Mouse (Mus musculus) hindbrain, embryonic 16.5 days (tissue): ENCODE data around the gene Bend4. TPM values are rescaled to one million over a fixed set of nuclear protein-coding genes. Genes with fewer than 3 reads are reported as not detected.

Experiments used
- ATAC-seq: fragments of 200-750 bp; cut with Nextera tagmentation; 2 replicates; pipeline ENCODE4 v1.8.0; 2017; ENCODE audit warnings: moderate TSS enrichment, moderate library complexity
- H3K27ac ChIP-seq: fragments of 300-500 bp; sonication (generic); 2 replicates; pipeline ENCODE4 v1.5.1; 2014; ENCODE audit warnings: low read depth, mild to moderate bottlenecking, control low read depth, low read length, moderate library complexity
- H3K27me3 ChIP-seq: fragments of 300-500 bp; sonication (generic); replicated peaks from 2 replicates; pipeline ENCODE4 v1.6.1; 2014; ENCODE audit warnings: low read length; ENCODE audit not compliant: control insufficient read depth, insufficient read depth
- H3K36me3 ChIP-seq: fragments of 300-500 bp; sonication (generic); 2 replicates; pipeline ENCODE4 v1.6.1; 2014; ENCODE audit warnings: mild to moderate bottlenecking, low read length, moderate library complexity, mixed read lengths; ENCODE audit not compliant: control insufficient read depth, insufficient read depth
- H3K4me1 ChIP-seq: fragments of 300-500 bp; sonication (generic); 2 replicates; pipeline ENCODE4 v1.6.1; 2014; ENCODE audit warnings: low read depth, low read length; ENCODE audit not compliant: control insufficient read depth, insufficient read depth
- H3K4me2 ChIP-seq: fragments of 300-500 bp; sonication (generic); 2 replicates; pipeline ENCODE4 v1.6.1; 2014; ENCODE audit warnings: mild to moderate bottlenecking, low read length, control low read depth, moderate library complexity
- H3K4me3 ChIP-seq: fragments of 300-500 bp; sonication (generic); 2 replicates; pipeline ENCODE4 v1.5.1; 2014; ENCODE audit warnings: mild to moderate bottlenecking, low read length, control low read depth, moderate library complexity
- H3K9ac ChIP-seq: fragments of 300-500 bp; sonication (generic); 2 replicates; pipeline ENCODE4 v1.6.1; 2014; ENCODE audit warnings: low read depth, mild to moderate bottlenecking, control low read depth, low read length, moderate library complexity
- H3K9me3 ChIP-seq: fragments of 300-500 bp; sonication (generic); 2 replicates; pipeline ENCODE4 v1.6.1; 2014; ENCODE audit warnings: mild to moderate bottlenecking, low read length, moderate library complexity; ENCODE audit not compliant: control insufficient read depth
- WGBS: fragments of 180-500 bp; shearing (Covaris S2); extraction: QIAGEN DNeasy Blood & Tissue Kit; methylation state at CpG from one replicate; pipeline ENCODE4 v1.1.7; 2014; 5-methylcytosine and 5-hydroxymethylcytosine counted together
- polyA plus RNA-seq: library from polyadenylated mRNA; unstranded; fragments of >200 nt; fragmentation: Nextera tagmentation; extraction: Ambion mirVana; gene quantifications from 2 replicates; pipeline ENCODE4 v1.2.1, GENCODE M21; 2015

Gene Bend4
- polyA plus RNA-seq, 1 experiment from 2014 or later = 11.4 TPM

DNA sequence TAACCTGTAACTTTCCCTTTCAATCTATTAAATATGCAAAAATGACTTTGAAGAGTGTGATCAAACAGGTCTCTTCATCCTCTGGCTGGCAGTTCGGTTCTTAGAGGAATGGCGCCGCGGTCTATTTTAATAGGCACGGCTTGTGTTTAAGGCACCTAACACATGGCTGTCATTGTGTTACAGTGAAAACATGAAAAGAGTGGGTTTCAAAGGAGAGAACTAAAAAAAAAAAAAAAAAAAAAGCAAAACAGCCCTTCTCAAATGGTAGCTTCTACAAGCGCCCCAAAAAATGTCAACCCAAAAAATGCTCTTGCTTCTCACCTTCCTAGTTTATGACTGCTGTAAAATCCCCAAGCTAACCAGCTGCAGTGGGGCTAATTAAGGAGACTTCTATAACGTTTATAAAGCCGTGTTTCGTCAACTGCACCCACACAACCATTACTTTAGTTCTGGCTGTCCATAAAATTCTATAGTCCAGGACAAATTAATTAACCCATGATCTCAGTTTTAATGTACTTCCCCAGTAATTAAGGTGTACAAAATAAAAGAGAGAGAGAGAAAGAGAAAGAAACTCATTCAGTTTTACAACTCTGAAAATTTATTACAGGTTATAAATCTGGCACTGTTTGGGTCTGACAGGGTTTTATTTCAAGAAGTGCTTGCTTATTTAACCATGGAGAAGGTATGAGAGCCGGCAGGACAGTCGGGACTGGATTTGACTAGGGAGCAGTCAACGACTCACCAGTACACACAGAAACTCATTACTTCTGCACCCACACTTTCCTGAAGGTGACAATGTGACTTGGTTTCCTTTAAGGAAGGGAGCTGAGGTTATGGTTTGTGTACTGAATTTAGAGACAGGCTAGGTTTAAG, 27.3 kb downstream of the Bend4 start:
- H3K27ac ChIP-seq = no peak overlapping the region
- H3K9me3 ChIP-seq = no peaks in the 10 kb centered on the region
- no peak overlapping the region for H3K4me3 ChIP-seq
- no peaks in the 10 kb centered on the region for H3K27me3 ChIP-seq
- H3K9ac ChIP-seq = no peak overlapping the region
- 71% methylated on average over 12 of the region's 12 CpGs for WGBS
- no peak overlapping the region for H3K4me2 ChIP-seq
- H3K36me3 ChIP-seq = peaks cover 12% of the 10 kb centered on the region
- H3K4me1 ChIP-seq = no peaks in the 10 kb centered on the region
- ATAC-seq = no peak

DNA sequence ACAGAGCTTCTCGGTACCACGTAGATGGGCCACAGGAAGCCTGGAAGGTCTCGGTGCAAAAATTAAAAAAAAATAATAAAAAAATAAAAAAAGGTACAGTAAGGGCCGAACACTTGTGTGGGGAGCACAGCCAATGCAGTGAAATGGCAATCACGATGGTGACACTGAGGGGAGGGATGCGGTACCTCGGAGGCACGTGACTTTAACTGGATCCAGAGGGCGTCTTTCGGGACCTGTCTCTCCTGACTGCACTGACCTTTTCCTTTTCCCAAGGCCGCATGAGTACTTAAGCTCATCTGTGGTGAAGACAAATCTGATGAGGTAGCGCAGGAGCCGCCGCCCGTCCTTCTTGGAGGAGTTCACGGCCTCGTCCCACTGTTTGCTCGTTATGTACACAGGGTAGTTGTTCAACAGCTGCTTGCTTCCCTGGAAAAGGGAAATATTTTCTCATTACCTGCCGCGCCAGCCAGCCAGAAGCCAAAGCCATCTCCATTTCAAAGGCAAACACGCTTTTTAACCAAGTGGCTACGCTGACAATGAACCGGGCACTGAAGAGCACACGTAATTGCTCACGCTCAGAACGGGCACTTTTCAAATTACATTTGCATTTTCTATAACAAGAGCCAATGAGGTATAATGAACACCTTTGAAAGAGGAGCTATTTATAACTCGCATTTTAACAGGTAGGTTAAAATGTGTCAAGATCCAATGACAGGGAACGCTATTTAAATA, 28.1 kb downstream of the Bend4 start:
- Histone ChIP-seq H3K27ac (no peak overlapping the region), H3K4me2 (no peak overlapping the region)
- ATAC-seq = no peak

DNA sequence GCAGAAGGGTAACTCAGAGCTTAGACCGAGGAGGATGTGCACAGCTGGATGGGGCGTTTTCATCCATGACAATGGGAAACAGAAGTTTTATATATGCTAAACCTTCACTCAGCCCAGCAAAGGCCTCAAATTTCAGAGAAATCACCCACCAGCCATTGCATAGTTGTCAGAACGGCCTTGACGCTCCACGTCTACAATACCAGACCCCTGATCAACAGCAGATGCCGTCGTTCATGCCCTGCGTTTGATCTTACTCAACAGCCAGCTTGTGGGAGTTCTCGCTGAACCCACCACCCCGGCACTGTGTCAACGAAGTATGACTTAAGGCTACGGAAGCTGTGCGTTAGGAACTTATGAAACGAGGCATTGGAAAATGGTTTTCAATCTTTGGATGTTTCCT, 30.9 kb downstream of the Bend4 start:
- 0 out of 2 replicates have a peak, but pooled peaks cover 12% of the 10 kb centered on the region for H3K36me3 ChIP-seq
- no peak overlapping the region for H3K9ac ChIP-seq
- no peak for ATAC-seq
- H3K27me3 ChIP-seq = no peaks in the 10 kb centered on the region
- no peak overlapping the region for H3K4me2 ChIP-seq
- no peak overlapping the region for H3K4me3 ChIP-seq
- 86% methylated on average over 14 of the region's 14 CpGs for WGBS
- H3K27ac ChIP-seq = no peak overlapping the region
- H3K9me3 ChIP-seq = no peaks in the 10 kb centered on the region
- no peaks in the 10 kb centered on the region for H3K4me1 ChIP-seq

More for the DNA sequence above, 28.1 kb downstream of the Bend4 start:
- 78% methylated on average over 28 of the region's 28 CpGs for WGBS
- Histone ChIP-seq H3K4me1 (no peaks in the 10 kb centered on the region), H3K9me3 (no peaks in the 10 kb centered on the region), H3K27me3 (no peaks in the 10 kb centered on the region), H3K4me3 (no peak overlapping the region), H3K36me3 (peaks cover 12% of the 10 kb centered on the region), H3K9ac (no peak overlapping the region)

DNA sequence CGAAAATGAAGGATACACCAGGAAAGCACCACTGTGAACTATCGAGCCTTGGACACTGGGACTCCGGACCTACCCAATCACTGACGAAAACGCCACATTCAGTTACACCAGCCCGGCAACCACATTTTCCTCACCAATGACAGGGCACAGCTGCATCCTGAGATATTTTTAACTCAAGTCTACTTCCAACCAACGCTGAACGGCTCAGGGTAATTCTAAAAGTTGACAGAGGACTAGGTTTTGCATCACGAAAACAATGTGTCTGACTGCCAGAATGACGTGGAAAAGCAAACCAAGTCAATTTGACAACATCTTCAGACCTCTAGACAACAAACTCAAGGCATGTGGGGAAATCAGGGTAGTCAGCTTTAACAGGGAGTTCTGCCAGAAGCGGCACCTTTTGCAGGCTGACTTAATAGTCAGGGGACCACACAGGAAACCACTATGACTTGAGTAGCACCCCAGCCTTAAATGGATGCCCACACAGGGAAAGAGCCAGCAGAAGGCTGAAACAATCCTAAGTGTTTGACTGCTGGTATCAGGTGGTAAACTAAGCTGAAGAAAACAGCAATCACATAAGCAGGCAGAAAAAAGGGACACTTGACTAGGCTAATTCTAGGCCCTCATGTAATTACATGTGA, 32.8 kb downstream of the Bend4 start:
- no peak overlapping the region for H3K9ac ChIP-seq
- 0 out of 2 replicates have a peak, but pooled peaks cover 12% of the 10 kb centered on the region for H3K36me3 ChIP-seq
- H3K9me3 ChIP-seq = no peaks in the 10 kb centered on the region
- H3K4me1 ChIP-seq = no peaks in the 10 kb centered on the region
- H3K27me3 ChIP-seq = no peaks in the 10 kb centered on the region
- no peak overlapping the region for H3K4me3 ChIP-seq
- no peak overlapping the region for H3K27ac ChIP-seq
- no peak for ATAC-seq
- 90% methylated on average over 11 of the region's 11 CpGs for WGBS
- no peak overlapping the region for H3K4me2 ChIP-seq

DNA sequence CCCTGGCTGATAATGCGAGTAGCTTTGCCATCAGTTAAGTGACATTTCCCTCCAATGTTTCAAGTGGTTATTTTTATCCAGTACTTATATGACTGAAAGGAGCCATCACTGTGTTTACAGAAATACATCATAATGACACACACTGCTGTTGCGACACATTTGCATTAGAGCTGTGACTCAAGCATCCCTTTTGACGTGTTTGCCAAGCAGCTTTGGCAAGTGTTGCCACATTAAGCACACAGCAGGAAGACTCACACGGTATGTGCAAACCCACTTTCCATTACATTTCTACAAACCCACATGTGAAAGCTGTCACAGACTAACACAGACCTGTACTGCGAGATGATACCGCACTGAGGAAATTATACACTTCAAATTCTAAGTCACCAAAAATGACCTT, 34.2 kb downstream of the Bend4 start:
- H3K4me3 ChIP-seq = no peak overlapping the region
- no peak overlapping the region for H3K27ac ChIP-seq
- H3K9ac ChIP-seq = no peak overlapping the region
- no peaks in the 10 kb centered on the region for H3K9me3 ChIP-seq
- H3K4me2 ChIP-seq = no peak overlapping the region
- H3K27me3 ChIP-seq = no peaks in the 10 kb centered on the region
- WGBS = 80% methylated on average over 6 of the region's 6 CpGs
- H3K36me3 ChIP-seq = 0 out of 2 replicates have a peak, but pooled peaks cover 12% of the 10 kb centered on the region
- H3K4me1 ChIP-seq = no peaks in the 10 kb centered on the region
- no peak for ATAC-seq

DNA sequence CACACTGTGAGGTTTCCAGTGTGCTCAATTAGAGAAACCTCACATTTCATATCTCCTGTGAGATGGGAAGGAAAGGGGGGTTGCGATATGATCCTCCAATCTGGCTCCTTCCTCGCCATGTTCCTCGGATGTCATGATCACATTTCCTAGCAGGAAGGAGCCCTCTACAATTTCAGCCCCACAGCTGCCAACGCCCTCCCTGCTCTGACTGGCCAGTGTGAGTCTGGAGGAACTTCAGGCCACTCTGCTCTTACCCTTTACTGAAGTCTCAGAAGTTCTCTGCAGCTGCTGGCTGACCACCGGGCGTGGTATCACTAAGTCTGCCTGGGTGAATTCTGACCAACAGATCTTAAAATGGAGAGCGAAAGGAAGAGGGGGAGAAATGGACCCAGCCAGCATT, 45.6 kb downstream of the Bend4 start:
- 90% methylated on average over 7 of the region's 7 CpGs for WGBS
- H3K4me2 ChIP-seq = no peak overlapping the region
- ATAC-seq = no peak
- H3K27ac ChIP-seq = no peak overlapping the region
- H3K4me3 ChIP-seq = no peak overlapping the region
- H3K9ac ChIP-seq = no peak overlapping the region
- no peaks in the 10 kb centered on the region for H3K27me3 ChIP-seq
- H3K9me3 ChIP-seq = no peaks in the 10 kb centered on the region
- H3K4me1 ChIP-seq = no peaks in the 10 kb centered on the region
- no peaks in the 10 kb centered on the region for H3K36me3 ChIP-seq

DNA sequence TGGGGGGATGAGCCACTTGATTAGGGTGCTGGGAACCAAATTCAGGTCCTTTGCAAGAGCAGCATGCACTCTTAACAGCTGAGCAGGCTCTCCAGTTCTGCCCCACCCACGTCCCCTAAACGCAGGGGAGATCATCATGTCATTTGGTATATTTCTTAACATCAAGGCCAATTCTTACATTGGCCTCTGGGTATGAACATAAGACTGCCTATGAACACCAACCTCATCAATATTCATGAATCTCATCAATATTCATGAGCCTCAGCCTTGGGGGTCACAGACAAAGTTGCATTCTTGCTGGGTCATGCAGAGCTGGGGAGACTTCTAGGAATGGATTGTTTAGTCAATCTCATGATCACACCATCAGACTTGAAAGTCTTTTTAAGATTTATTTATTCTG, 46.4 kb downstream of the Bend4 start:
- WGBS = 41% methylated on average over 2 of the region's 2 CpGs
- H3K27me3 ChIP-seq = no peaks in the 10 kb centered on the region
- no peak for ATAC-seq
- H3K9ac ChIP-seq = no peak overlapping the region
- no peaks in the 10 kb centered on the region for H3K9me3 ChIP-seq
- no peaks in the 10 kb centered on the region for H3K36me3 ChIP-seq
- H3K4me2 ChIP-seq = no peak overlapping the region
- H3K27ac ChIP-seq = no peak overlapping the region
- no peaks in the 10 kb centered on the region for H3K4me1 ChIP-seq
- no peak overlapping the region for H3K4me3 ChIP-seq

DNA sequence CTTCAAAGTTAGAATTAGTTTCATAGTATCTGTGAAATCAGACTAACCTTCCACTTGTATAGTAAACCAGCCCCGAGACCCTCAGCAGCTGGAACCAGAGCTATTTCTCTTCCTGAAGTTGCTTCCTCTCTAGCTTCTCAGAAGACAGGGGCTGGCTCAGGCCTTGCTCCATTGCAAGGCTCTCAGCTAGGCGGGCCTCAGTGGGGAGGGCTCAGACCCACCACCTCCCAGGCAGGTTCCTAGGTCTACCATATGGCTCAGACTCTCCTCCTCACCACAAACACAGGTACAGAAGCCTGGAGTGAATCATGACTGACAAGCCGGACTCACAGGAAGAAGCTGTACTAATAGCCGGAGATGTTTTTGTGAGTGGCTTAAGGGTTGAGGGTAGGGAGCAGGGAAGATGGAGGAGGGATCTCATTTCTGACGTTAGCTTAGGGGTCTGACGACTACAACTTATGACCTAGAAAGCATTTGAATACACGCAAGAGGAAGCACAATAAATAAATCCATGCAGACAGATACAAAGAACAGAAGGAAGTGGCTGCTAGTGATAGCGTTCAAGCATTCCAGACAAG, 51.0 kb downstream of the Bend4 start:
- 90% methylated on average over 8 of the region's 8 CpGs for WGBS
- no peaks in the 10 kb centered on the region for H3K4me1 ChIP-seq
- H3K36me3 ChIP-seq = no peaks in the 10 kb centered on the region
- no peaks in the 10 kb centered on the region for H3K9me3 ChIP-seq
- ATAC-seq = no peak
- H3K9ac ChIP-seq = no peak overlapping the region
- no peak overlapping the region for H3K4me3 ChIP-seq
- H3K27me3 ChIP-seq = no peaks in the 10 kb centered on the region
- no peak overlapping the region for H3K4me2 ChIP-seq
- H3K27ac ChIP-seq = no peak overlapping the region

DNA sequence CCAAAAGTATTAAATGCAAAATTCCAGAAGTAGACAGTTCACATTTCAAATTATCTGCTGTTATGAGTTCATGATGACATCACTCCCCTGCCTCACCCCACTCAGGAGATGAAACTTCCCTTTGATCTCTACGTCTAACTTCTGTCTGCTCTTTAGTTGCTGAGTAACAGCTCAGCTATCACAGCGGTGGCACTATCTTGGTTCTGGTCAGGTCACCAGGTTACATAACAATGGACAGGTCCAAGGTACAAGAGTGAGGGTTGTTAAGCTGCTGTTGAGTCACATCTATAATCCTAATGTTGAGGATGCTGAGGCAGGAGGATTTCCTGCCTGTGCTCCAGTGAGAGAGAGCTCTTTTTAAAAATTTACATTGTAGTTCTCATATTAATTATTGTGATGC, 65.2 kb downstream of the Bend4 start:
- 82% methylated on average over 2 of the region's 2 CpGs for WGBS
- Histone ChIP-seq H3K27me3 (no peaks in the 10 kb centered on the region), H3K36me3 (no peaks in the 10 kb centered on the region), H3K9ac (no peak overlapping the region), H3K4me1 (no peaks in the 10 kb centered on the region), H3K9me3 (no peaks in the 10 kb centered on the region), H3K27ac (no peak overlapping the region), H3K4me3 (no peak overlapping the region), H3K4me2 (no peak overlapping the region)
- ATAC-seq = no peak
